Mouse (Mus musculus) CH12.LX (cell line): ENCODE results near the gene Haus4.

Experiments
- CTCF ChIP-seq, 2 experiments: IDR thresholded peaks in 1 of 2; conservative IDR thresholded peaks in 1 of 2; 2 replicates each; pipeline ENCODE4 v1.5.1; 2011 to 2012; ENCODE audit warnings: low read depth in 2 of 2, low read length in 2 of 2, improper control_type of control experiment in 1 of 2, inconsistent platforms in 1 of 2, mild to moderate bottlenecking in 1 of 2, moderate library complexity in 1 of 2
- JUND ChIP-seq: conservative IDR thresholded peaks from 2 replicates; pipeline ENCODE4 v1.6.1; 2011; ENCODE audit warnings: low read depth, low read length, improper control_type of control experiment
- MAFK ChIP-seq: IDR thresholded peaks from 2 replicates; pipeline ENCODE4 v1.6.1; 2011; ENCODE audit warnings: low read length, improper control_type of control experiment; ENCODE audit not compliant: insufficient replicate concordance
- POLR2A ChIP-seq: IDR thresholded peaks from 2 replicates; pipeline ENCODE4 v1.6.1; 2011; ENCODE audit warnings: low read depth, mild to moderate bottlenecking, improper control_type of control experiment, low read length

GRCm38 (mm10) chr14:54569451-54570392 is 15.3 kb upstream of the Haus4 start:
- TF ChIP-seq MAFK (no peak), JUND (no peak), POLR2A (no peak), CTCF (conservative IDR thresholded peaks at IDR 0.05 in 1 of 2, IDR thresholded peaks at IDR 0.05 in 1 of 2; ENCODE audit: low read depth in 2 of 2, low read length in 2 of 2) (no peak)
